Mouse (Mus musculus) C3H10T1/2 (cell line): ENCODE data around the gene Slc25a13. TPM values are rescaled to one million over a fixed set of nuclear protein-coding genes. Genes with fewer than 3 reads are reported as not detected.

Experiments used
- polyA plus RNA-seq, 2 experiments: library from polyadenylated mRNA; unstranded; fragments of >200 nt; fragmentation: generic; extraction: Trizol; gene quantifications; one replicate each; pipeline ENCODE4 v1.2.1; 2012; ENCODE audit warnings: missing spikeins in 2 of 2

The Slc25a13 gene
- polyA plus RNA-seq: 1 to 10 TPM; 1.1 to 1.8 TPM

GRCm38 (mm10) chr6:6216507-6217285 lies at the start of gene Slc25a13:
TSS of gene Slc25a13 (minus strand) at chr6:6217173.

